Mouse (Mus musculus): ENCODE results near the gene Cmip. TPM values are rescaled to one million over a fixed set of nuclear protein-coding genes. Genes with fewer than 3 reads are reported as not detected.

The Cmip gene
- polyA plus RNA-seq, 1 experiment: 92.3 TPM

DNA sequence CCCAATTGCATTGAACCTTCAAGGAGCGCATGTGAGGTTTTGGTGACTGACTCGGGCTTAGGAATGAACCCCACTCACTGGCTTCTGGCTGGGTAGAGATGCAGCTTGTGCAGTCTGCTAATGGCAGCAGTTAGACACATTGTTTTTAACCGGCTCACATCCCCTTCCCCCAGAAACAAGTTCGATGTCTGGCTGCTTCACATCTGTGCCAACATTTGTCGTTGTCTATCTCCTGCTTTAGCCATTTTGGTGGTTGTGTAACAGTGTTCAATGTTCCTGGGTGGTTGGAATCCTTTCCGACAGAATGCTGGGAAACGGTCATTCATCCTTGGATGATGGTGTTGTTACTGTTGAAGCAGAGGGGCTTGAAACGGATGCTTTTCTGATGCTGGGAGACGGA lies 72.3 kb downstream of the Cmip start:
- peaks cover 99% of the 10 kb centered on the region for H3K4me1 ChIP-seq
- H3K4me3 ChIP-seq (replicated peaks): no peak overlapping the region
- H3K27me3 ChIP-seq (replicated peaks): no peaks in the 10 kb centered on the region
- H3K9me3 ChIP-seq: no peaks in the 10 kb centered on the region
- H3K36me3 ChIP-seq (replicated peaks; ENCODE audit: low read length): peaks cover 50% of the 10 kb centered on the region
- TF ChIP-seq GATA1 (IDR thresholded peaks at IDR 0.05; ENCODE audit: borderline replicate concordance, low read length) (no peak), FLI1 (IDR thresholded peaks at IDR 0.05; ENCODE audit: low read length) (no peak)

DNA sequence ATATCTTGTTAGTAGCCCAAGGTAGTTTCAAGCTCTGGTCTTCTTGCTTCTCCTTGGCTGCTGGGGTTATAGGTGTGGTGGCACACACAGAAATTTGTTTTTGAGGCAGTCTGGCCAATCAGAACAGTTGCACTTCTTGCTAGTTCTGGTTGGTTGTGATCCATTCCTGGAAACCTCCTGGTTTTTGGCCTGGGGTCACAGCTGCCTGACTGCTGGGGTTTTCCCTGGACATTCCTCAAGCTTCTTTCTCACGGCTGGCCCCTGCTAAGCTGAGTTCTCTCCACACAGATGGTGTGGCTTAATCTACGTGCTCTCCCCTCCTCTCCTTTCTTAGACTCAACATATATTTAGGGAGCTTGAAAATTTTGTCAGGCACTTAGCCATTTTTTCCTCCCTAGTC lies 73.0 kb downstream of the Cmip start:
- H3K4me1 ChIP-seq: peaks cover 99% of the 10 kb centered on the region
- TF ChIP-seq GATA1 (IDR thresholded peaks at IDR 0.05; ENCODE audit: borderline replicate concordance, low read length) (no peak), FLI1 (IDR thresholded peaks at IDR 0.05; ENCODE audit: low read length) (no peak)

DNA sequence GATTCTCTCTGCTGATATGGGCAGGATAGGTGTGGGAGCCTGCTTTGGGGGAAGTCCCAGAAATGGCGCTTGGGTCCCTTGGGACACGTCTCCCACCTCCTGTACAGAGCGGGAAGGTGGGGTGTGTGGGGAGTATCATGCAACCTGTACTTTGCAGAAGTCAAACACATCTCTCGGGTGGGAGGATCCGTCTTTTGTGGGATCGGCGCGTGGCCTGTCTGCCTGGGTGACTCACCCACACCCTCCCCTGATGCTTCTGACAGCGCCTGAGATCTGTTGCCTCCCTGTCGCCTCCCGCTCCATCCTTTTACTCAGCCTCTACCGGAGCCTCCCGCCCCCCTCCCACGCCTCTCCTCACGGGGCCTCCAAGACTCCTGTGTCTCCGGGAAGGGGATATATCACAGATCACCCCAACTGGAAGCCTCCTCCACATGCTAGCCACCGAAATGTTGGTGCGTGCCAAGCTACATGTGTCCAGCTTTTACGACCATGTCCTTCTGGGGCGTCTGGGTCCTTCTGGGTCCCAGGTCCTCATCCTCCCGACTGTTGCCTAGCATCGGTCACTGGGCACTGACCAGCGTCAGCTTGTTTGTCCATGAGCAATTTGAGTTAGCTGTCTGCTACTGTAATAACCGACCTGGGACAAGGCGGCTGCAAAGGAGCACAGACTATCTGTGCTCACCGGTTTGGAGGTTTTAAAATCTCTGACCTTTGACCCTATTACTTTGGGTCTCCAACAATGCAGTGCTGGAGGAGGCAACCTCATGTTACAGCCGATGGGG lies 75.6 kb downstream of the Cmip start:
- no peaks in the 10 kb centered on the region for H3K27me3 ChIP-seq (replicated peaks)
- H3K9me3 ChIP-seq: no peaks in the 10 kb centered on the region
- H3K4me1 ChIP-seq: peaks cover 99% of the 10 kb centered on the region
- TF ChIP-seq GATA1 (IDR thresholded peaks at IDR 0.05; ENCODE audit: borderline replicate concordance, low read length) (no peak), FLI1 (IDR thresholded peaks at IDR 0.05; ENCODE audit: low read length) (no peak)
- peak overlapping the region; percentile 18 for H3K4me3 ChIP-seq (replicated peaks)
- peaks cover 43% of the 10 kb centered on the region for H3K36me3 ChIP-seq (replicated peaks; ENCODE audit: low read length)

More for the DNA sequence above, 73.0 kb downstream of the Cmip start:
- Histone ChIP-seq H3K9me3 (no peaks in the 10 kb centered on the region), H3K4me3 (replicated peaks) (no peak overlapping the region), H3K27me3 (replicated peaks) (no peaks in the 10 kb centered on the region), H3K36me3 (replicated peaks; ENCODE audit: low read length) (peaks cover 42% of the 10 kb centered on the region)

DNA sequence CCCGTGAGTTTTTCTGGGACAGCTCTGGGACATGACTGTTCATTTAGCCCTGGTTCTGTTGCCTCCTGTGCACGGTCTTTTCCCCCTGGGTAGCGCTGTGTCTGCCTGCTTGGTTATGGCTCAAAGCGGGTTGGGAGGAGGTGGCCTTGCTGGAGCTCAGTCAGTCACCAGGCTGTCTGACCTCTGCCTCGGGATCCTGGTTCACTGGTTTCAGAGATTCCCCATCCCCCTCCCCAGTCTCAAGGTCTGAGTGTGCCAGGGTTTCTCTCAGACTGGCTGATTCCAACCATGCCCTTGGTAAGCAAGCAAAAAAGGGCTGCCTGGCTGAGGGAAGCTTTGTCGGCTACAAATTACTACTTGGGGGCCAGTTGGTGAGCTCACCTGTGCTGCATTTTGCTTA lies 76.8 kb downstream of the Cmip start:
- no peaks in the 10 kb centered on the region for H3K27me3 ChIP-seq (replicated peaks)
- H3K4me1 ChIP-seq: peaks cover 100% of the 10 kb centered on the region
- no peaks in the 10 kb centered on the region for H3K9me3 ChIP-seq
- peak overlapping the region; percentile 59 for H3K4me3 ChIP-seq (replicated peaks)
- peaks cover 48% of the 10 kb centered on the region for H3K36me3 ChIP-seq (replicated peaks; ENCODE audit: low read length)
- no peak for TF ChIP-seq FLI1 (IDR thresholded peaks at IDR 0.05; ENCODE audit: low read length)
- TF ChIP-seq GATA1 (IDR thresholded peaks at IDR 0.05; ENCODE audit: borderline replicate concordance, low read length): no peak

DNA sequence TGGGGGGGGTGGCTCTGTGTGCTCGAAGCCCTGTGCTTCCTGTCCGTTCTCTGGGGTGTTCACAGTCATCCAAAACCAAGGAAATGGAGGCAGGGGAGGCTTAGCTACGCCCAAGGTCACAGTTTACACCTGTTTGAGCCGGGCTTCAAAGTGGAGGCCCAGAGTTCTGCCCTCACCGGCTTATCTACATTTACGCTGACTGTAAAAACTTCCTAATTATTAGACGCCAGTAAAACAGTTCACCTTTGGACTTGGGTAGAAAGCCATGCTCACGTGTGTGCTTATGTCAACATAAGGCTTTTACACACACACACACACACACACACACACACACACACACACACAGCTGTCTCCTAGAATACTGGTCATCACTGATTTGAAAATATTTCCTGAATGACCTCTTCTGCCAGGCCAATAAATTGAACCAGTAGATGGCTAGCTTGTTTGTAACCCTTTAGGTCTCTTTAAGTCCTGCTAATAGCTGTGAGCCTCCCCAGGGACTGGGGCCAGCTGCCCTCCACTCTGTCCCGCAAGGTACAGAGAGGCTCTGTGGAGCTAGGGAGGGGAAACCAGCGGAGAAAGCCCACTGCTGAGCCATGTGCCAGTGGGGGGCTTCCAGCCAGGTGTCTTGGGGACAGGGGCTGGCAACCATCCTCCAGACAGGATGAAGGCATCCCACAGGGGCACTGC lies 77.3 kb downstream of the Cmip start:
- peak overlapping the region; percentile 87 for H3K4me3 ChIP-seq (replicated peaks)
- no peaks in the 10 kb centered on the region for H3K27me3 ChIP-seq (replicated peaks)
- peaks cover 47% of the 10 kb centered on the region for H3K36me3 ChIP-seq (replicated peaks; ENCODE audit: low read length)
- H3K4me1 ChIP-seq: peaks cover 100% of the 10 kb centered on the region
- TF ChIP-seq FLI1 (IDR thresholded peaks at IDR 0.05; ENCODE audit: low read length) (no peak), GATA1 (IDR thresholded peaks at IDR 0.05; ENCODE audit: borderline replicate concordance, low read length) (no peak)
- no peaks in the 10 kb centered on the region for H3K9me3 ChIP-seq

DNA sequence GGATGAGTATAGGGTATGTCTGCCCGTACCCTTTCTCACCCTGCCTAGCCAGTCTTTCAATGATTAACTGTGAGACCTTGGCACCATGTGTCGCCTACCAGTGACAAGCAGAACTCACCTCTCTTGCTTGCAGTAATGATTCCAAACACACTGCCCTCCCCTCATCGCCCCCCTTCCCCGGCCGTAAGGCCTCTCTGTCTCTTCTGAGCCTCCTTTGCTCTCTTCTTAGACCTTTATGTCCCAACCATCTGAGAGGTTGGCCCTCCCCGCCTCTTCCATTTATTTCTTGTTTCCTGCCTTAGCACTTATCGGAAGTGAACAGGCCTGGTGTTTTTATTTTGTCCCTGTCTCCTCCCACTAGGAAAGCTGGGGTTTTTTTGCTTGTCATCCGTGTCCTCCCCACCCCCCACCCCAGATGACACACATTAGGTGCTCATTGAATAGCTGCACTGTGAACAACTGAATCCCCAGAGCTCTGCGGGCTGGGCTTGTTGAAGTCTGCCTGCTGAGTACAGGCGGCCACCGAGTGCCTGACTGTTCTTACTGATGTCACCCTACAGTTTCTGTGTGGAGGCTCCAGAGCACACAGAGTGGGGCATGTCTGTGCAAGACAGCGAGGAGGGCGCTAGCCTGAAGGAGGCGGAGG lies 78.0 kb downstream of the Cmip start:
- Histone ChIP-seq H3K4me3 (replicated peaks) (peak overlapping the region; percentile 88), H3K9me3 (no peaks in the 10 kb centered on the region), H3K27me3 (replicated peaks) (no peaks in the 10 kb centered on the region), H3K4me1 (peaks cover 100% of the 10 kb centered on the region), H3K36me3 (replicated peaks; ENCODE audit: low read length) (peaks cover 44% of the 10 kb centered on the region)
- TF ChIP-seq GATA1 (IDR thresholded peaks at IDR 0.05; ENCODE audit: borderline replicate concordance, low read length) (no peak), FLI1 (IDR thresholded peaks at IDR 0.05; ENCODE audit: low read length) (no peak)

DNA sequence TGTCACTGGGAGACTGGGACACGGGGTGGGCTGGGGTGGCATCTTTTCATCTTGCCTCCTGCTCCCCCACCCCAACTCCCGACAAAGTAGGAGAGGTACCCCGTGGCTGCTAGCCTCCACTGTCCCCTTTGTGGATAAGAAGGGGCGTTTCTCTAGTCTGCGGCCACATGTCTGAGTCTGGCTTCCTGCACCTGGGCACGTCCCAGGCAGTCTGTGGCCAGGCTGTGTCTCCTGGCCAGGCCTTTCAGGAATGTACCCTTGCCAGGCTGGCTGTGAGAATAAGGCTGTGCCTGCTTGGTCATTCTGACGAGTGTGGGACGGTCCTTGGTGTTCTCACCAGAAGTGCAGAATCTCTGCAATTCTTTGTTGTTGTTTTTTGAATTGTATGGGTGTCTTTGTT lies 78.6 kb downstream of the Cmip start:
- TF ChIP-seq FLI1 (IDR thresholded peaks at IDR 0.05; ENCODE audit: low read length) (no peak), GATA1 (IDR thresholded peaks at IDR 0.05; ENCODE audit: borderline replicate concordance, low read length) (no peak)
- Histone ChIP-seq H3K4me1 (peaks cover 100% of the 10 kb centered on the region), H3K36me3 (replicated peaks; ENCODE audit: low read length) (peaks cover 44% of the 10 kb centered on the region), H3K27me3 (replicated peaks) (no peaks in the 10 kb centered on the region), H3K4me3 (replicated peaks) (peak overlapping the region; percentile 88), H3K9me3 (no peaks in the 10 kb centered on the region)

DNA sequence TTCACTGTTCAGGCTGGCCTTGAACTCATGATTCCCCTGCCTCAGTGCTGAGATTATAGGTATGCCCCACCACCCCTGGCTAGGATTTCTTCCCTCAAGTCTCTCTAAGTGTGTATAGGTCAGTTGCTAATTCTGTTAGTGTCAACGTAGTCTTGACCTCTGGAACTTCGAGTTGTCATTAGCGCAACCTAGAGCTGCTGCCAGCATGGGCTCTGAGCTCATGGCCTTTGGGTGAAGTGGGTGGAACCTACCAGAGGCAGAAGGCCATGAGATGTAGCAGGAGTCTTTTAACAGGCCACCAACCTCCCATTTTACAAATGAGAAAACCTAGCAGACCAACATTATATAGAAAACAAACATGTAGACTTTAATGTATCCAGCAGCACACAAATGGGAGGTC lies 80.3 kb downstream of the Cmip start:
- H3K4me3 ChIP-seq (replicated peaks): no peak overlapping the region
- TF ChIP-seq GATA1 (IDR thresholded peaks at IDR 0.05; ENCODE audit: borderline replicate concordance, low read length): no peak
- no peak for TF ChIP-seq FLI1 (IDR thresholded peaks at IDR 0.05; ENCODE audit: low read length)
- peaks cover 100% of the 10 kb centered on the region for H3K4me1 ChIP-seq
- H3K27me3 ChIP-seq (replicated peaks): no peaks in the 10 kb centered on the region
- H3K36me3 ChIP-seq (replicated peaks; ENCODE audit: low read length): peaks cover 38% of the 10 kb centered on the region
- H3K9me3 ChIP-seq: no peaks in the 10 kb centered on the region

DNA sequence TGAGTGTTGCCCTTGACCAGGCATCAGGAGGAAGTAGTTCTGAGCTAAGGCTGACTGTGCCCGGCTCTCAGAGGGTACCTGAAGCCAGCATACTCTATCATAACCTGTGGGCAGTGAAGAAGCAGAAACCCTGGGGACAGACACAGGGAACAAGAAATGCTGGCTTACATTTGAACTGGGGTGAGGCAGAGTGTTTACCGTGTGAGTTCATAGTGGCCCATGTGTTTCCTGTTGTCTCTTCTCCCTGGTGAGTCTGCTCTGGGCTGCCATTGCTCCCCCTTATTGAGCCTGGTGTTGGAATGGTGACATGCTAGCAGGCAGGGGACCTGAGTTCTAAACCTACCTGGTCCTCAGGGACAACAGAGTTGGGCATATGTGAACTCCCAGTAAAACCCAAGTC lies 81.8 kb downstream of the Cmip start:
- H3K4me1 ChIP-seq: peaks cover 100% of the 10 kb centered on the region
- peak overlapping the region; percentile 69 for H3K4me3 ChIP-seq (replicated peaks)
- no peaks in the 10 kb centered on the region for H3K27me3 ChIP-seq (replicated peaks)
- H3K36me3 ChIP-seq (replicated peaks; ENCODE audit: low read length): peaks cover 28% of the 10 kb centered on the region
- no peak for TF ChIP-seq FLI1 (IDR thresholded peaks at IDR 0.05; ENCODE audit: low read length)
- TF ChIP-seq GATA1 (IDR thresholded peaks at IDR 0.05; ENCODE audit: borderline replicate concordance, low read length): no peak
- no peaks in the 10 kb centered on the region for H3K9me3 ChIP-seq
